Mouse (Mus musculus) gastrocnemius, adult 8-10 months (tissue): Measurements from ENCODE around the gene Gpt2. TPM values are rescaled to one million over a fixed set of nuclear protein-coding genes. Genes with fewer than 3 reads are reported as not detected.

Source experiments
- DNase-seq, 2 experiments: peaks; one replicate each; pipeline ENCODE4 v3.0.0; 2022; ENCODE audit warnings: low spot score in 2 of 2
- total RNA-seq, 4 experiments: library from RNA; stranded (reverse); gene quantifications; 2 replicates each; pipeline ENCODE4 v1.2.4; 2022

The Gpt2 gene
- total RNA-seq, 4 experiments from 2014 or later: 252 to 313 (median 291) TPM

DNA sequence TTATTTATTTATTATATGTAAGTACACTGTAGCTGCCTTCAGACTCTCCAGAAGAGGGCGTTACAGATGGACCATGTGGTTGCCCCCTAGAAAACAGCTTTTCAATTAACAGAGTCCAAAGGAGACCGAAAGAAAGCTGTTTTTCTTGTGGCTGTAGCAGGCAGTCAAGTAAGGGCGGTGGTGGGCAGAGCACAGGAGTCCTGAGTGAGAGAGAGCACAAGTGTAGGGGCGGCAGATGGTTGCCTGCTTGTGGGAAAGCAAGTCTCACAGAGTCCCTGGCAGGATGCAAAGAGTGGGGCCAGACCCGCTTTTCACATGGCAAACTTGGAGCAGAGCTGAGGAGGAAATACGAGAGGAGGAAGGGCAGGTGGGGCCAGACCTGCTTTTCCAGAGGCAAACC lies 9.9 kb upstream of the Gpt2 start:
- DNase-seq: no peak

- DNase-seq: no peak
Measured at GRCm38 (mm10) chr8:85487906-85488620, 4.3 kb upstream of the Gpt2 start.

DNA sequence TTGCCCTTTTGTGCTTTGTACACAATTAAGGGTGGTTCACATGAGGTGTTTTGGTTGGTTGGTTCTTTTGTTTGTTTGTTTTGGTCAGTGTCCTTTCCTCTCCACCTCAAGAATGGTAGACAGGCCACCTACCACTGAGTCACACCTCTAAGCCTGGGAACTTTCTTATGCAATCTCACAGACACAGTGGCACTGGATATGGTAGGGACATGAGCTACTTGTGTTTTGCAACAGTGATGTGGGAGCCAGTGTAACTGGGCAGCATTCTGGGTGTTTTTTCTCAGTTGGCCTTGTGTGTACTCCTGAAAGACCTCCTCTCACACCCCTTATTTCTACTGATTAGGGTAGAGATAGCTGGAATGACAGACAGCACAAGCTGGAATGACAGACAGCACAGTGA lies 3.7 kb upstream of the Gpt2 start:
- no peak for DNase-seq

GRCm38 (mm10) chr8:85489546-85489945 lies 2.8 kb upstream of the Gpt2 start:
- no peak for DNase-seq

- DNase-seq: no peak
Measured at GRCm38 (mm10) chr8:85492940-85493931, 860 bp downstream of the Gpt2 start.

DNA sequence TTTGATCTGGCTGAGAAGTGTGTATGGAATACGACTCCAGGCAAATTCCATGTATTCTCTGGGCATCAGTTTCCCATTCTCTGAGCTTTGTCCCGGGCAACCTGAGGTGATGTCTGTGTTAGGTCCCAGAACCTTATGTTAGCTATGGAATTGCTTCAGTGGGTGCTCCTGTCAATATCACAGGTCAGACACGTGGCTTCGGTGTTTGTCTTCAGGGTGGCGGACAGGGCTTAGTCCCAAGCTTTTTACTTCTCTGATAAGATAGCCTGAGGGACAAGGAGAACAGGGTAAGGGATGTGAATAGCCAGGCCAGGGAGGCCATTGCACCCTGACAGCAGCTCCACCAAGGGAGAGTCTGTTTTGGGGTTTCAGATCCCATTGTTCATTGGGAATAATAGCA lies 3.7 kb downstream of the Gpt2 start:
- DNase-seq: no peak

DNA sequence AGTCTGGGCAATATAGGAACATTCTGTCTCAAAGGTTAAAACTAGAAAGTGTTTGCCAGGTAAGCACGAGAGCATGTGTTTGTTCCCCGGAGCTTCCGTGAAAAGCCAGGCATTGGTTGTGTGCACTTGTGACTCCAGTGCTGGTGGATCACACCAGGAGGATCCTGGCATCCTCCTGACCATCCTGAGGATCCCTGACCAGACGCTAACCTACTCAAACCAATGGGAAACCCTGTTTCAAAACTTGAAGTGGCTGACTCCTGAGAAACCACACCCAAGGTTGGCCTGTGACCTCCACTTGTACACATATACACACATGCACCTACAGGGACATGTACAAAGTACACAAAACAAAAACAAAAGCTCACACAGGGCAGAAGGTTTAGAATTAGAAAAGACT lies 4.4 kb downstream of the Gpt2 start:
- no peak for DNase-seq

DNA sequence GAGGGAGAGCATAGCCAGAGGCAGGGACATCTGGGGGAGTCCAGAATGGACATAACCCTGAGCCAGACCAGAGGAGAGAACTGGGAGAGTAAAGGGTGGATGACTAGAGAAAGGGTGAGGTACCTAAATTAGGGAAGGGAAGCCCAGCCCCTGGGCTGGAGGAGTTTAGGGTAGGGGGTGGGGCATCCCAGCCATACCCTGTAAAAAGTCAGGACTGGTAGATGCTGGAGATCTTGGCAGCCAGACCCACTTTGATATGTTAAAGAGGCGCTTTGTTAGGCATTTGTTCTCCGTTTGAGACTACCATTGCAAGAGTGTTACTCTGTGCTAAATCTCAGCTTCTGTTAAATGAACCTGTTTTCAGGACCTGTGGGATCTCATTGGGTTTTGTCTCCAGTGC lies 6.2 kb downstream of the Gpt2 start:
- no peak for DNase-seq

GRCm38 (mm10) chr8:85500460-85500859 lies 8.1 kb downstream of the Gpt2 start:
- DNase-seq: no peak

DNA sequence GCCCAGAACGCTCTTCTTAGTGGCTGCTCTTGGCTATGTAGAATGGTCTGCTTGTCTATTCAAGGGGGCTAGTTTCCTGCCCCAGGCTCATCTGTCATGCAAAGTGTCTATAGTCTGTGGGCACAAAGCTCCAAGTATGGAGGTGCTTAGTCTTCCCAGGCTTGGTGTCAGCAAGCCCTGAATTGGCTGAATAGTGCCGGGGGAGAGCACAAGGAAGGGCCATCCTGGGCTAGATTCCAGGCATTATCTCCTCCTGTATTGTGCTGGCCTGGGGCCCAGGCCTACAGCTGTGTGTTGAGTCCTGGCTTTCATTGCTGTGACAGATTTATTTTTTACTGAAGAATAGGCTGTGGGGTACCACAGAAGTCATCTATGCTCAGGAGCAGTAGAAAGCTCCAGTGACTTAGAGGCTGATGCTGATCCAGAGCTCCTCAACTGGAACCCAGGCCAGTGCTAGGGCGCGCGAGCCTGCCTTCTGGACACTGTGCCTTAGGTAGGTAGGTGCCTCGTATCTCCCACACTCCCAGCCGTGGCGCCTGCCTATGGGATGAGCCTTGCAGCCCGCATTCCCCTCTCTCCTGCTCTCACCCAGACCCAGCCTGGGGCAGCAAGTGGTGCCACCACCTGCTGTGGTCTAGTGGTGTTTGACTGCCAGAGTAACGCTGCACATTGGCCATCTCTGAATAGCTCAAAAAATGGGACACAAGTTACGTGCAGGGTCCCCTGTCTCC lies 8.7 kb downstream of the Gpt2 start:
- no peak for DNase-seq

GRCm38 (mm10) chr8:85502381-85502780 lies 10.0 kb downstream of the Gpt2 start:
- no peak for DNase-seq

DNA sequence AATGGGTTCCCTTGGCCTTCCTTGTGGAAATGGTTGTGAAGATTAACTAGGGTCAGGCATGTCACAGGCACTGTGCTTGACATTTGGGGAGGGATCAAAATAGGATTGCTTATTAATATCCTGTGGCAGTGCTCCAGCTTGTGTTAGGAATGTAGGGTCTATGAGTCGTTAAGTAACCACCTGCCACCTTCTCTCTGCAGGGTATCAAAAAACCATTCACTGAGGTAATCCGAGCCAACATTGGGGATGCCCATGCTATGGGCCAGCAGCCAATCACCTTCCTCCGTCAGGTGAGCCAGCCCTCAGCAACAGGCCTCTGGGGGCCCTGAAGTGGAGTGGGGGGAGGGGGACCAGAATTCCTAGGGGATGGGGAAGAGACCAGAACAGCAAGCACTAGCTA lies 10.7 kb downstream of the Gpt2 start:
- no peak for DNase-seq

DNA sequence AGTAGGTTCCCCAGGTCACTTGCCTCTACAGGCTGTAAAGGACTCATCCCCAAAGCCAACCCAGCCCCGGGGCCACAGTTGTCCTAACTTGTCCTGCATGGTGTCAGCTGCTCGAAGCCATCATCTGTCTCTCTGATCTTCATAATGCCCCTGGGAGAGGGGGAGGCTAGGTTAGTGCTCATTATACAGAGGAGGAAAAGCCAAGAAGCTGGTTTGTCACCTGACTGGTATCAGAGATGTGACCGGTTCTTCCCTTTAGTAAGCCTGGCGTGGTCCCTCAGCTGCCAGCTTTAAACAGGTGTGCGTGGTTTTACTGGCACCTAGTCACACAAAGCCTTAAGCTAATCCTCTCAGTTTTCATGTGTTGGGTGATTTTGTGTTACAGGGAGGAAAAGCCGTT lies 12.3 kb downstream of the Gpt2 start:
- no peak for DNase-seq

GRCm38 (mm10) chr8:85506620-85507019 lies 14.2 kb downstream of the Gpt2 start:
- DNase-seq: no peak

DNA sequence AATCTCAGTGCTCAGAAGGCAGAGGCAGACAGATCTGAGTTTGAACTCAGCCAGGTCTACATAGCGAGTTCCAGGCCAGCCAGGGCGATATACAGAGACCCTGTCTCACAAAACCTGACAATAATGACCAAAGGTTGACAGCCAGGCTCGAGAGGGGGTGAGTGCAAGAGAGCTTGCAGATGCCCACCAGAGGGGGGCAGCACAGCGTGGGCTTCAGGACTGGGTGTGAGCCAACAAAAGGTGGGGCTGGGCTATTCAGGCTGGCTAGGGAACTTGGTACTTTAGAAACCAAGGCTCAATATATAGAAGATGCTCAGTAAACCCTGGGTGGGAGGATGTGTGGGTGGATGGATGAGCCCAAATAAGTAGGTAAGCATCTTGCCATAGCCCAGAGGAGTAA lies 16.3 kb downstream of the Gpt2 start:
- no peak for DNase-seq

- DNase-seq: no peak
Measured at GRCm38 (mm10) chr8:85512234-85512633, 19.9 kb downstream of the Gpt2 start.

DNA sequence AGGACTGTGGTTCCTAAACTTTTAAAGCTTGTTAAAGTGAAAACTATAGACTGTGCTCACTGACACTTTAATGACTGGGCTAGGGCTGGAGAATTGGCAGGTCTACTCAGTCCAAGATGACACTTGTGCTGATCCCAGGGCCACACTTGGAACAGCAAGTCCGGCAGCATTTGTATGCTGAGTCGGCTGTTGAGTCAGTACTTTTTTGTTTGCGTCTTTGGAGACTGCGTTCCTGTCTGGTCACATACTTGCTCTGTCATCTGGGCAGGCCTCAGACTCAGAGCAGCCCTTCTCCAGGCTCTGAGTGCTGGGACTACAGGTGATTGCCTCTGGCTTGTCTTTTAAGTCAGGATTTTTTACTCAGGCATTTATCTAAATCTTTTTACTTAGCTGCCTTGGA lies 20.9 kb downstream of the Gpt2 start:
- peak; percentile 44 to 56 for DNase-seq

GRCm38 (mm10) chr8:85515391-85515790 lies 23.0 kb downstream of the Gpt2 start:
- DNase-seq: peak; percentile 48 to 64

GRCm38 (mm10) chr8:85517336-85517735 lies 25.0 kb downstream of the Gpt2 start:
- no peak for DNase-seq

GRCm38 (mm10) chr8:85517956-85518355 lies 25.6 kb downstream of the Gpt2 start:
- DNase-seq: no peak

DNA sequence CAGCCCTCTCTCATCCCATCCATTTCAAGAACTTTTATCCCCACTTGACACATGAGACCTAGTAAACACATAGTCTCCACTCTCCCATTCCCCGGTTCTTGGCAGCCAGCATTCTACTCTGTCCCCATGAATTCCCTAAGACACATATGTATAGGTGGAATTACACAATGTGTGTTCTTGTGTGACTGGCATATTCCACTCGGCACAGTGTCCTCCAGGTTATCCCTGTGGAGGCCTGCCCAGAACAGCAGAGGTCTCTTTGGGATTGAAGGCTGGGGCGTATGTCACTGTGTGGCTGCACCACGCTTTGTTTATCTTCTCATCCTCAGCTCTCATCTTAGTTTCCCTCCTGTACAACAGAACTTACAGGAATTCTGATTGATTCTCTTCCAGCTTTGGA lies 28.2 kb downstream of the Gpt2 start:
- no peak for DNase-seq

- DNase-seq: peak; percentile 79 to 87
Measured at GRCm38 (mm10) chr8:85521332-85521731, 29.0 kb downstream of the Gpt2 start.
